Mouse (Mus musculus) CH12.LX (cell line): ENCODE data around the gene Jam2.

ENCODE experiments used
- CTCF ChIP-seq, 2 experiments: IDR thresholded peaks in 1 of 2; conservative IDR thresholded peaks in 1 of 2; 2 replicates each; pipeline ENCODE4 v1.5.1; 2011 to 2012; ENCODE audit warnings: low read depth in 2 of 2, low read length in 2 of 2, improper control_type of control experiment in 1 of 2, inconsistent platforms in 1 of 2, mild to moderate bottlenecking in 1 of 2, moderate library complexity in 1 of 2
- EP300 ChIP-seq: IDR thresholded peaks from 2 replicates; pipeline ENCODE4 v1.6.1; 2011; ENCODE audit warnings: low read length, improper control_type of control experiment
- HCFC1 ChIP-seq: IDR thresholded peaks from 2 replicates; pipeline ENCODE4 v1.6.1; 2012; ENCODE audit warnings: low read depth, mild to moderate bottlenecking, inconsistent platforms, low read length, improper control_type of control experiment
- JUND ChIP-seq: conservative IDR thresholded peaks from 2 replicates; pipeline ENCODE4 v1.6.1; 2011; ENCODE audit warnings: low read depth, low read length, improper control_type of control experiment
- MAZ ChIP-seq: IDR thresholded peaks from 2 replicates; pipeline ENCODE4 v1.6.1; 2012; ENCODE audit warnings: low read depth, mild to moderate bottlenecking, inconsistent platforms, low read length, improper control_type of control experiment, moderate library complexity
- MEF2A ChIP-seq: IDR thresholded peaks from 2 replicates; pipeline ENCODE4 v1.6.1; 2014; ENCODE audit warnings: low read depth, mild to moderate bottlenecking, inconsistent platforms, low read length, improper control_type of control experiment, borderline replicate concordance
- POLR2A ChIP-seq: IDR thresholded peaks from 2 replicates; pipeline ENCODE4 v1.6.1; 2011; ENCODE audit warnings: low read depth, mild to moderate bottlenecking, improper control_type of control experiment, low read length
- POLR2AphosphoS2 ChIP-seq: IDR thresholded peaks from 2 replicates; pipeline ENCODE4 v1.6.1; 2011; ENCODE audit warnings: low read depth, low read length, improper control_type of control experiment
- USF1 ChIP-seq: IDR thresholded peaks from 2 replicates; pipeline ENCODE4 v1.6.1; 2014; ENCODE audit warnings: low read depth, mild to moderate bottlenecking, inconsistent platforms, low read length, improper control_type of control experiment
- USF2 ChIP-seq: conservative IDR thresholded peaks from 2 replicates; pipeline ENCODE4 v1.6.1; 2011; ENCODE audit warnings: low read depth, low read length, improper control_type of control experiment
- ZNF384 ChIP-seq: IDR thresholded peaks from 2 replicates; pipeline ENCODE4 v1.6.1; 2012; ENCODE audit warnings: low read depth, low read length, improper control_type of control experiment, inconsistent platforms

- TF ChIP-seq USF1 (no peak), USF2 (no peak), ZNF384 (no peak), JUND (no peak), POLR2A (no peak), MEF2A (no peak), HCFC1 (no peak), CTCF (conservative IDR thresholded peaks at IDR 0.05 in 1 of 2, IDR thresholded peaks at IDR 0.05 in 1 of 2; ENCODE audit: low read depth in 2 of 2, low read length in 2 of 2) (no peak), EP300 (no peak), POLR2AphosphoS2 (no peak), MAZ (no peak)
Observed at GRCm38 (mm10) chr16:84744703-84745490, 29.0 kb upstream of the Jam2 start.
